ENCODE assay signal across 16 mouse cellular contexts in the genomic region with DNA sequence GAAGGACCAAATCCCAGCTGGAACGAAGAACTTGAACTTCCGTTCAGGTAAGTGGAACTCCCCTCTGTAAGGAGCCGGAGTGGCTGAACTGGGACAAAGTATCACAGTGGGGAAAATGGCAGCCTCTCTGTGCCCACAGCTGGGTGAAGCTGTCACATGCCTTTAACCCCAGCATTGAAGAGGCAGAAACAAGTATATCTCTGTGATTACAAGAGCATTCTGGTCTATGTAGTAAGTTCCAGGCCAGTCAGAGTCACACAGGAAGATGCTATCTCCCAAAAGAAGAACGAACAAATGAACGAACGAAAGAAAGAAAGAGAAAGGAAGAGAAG.
"Had no signal": no experiment of that assay in that cellular context is flagged by ENCODE, and none has a peak within 500 bp of the region (broad histone marks: within the 10 kb centered on the region; RNA-seq: fewer than 3 reads in every experiment).

No protein-coding gene starts in this region.

- H3K27ac ChIP-seq: neural tube, embryonic 13.5 days; neural tube, embryonic 15.5 days; stomach, embryonic 15.5 days; stomach, postnatal 0 days had no signal

- DNase-seq: retina, postnatal 1 day; right cerebral cortex, adult 18-20 months; right cerebral cortex, postnatal 14 days; right cerebral cortex, postnatal 25 days; right cerebral cortex, postnatal 4 days; spleen, adult 18-20 months; thymus, adult 18-20 months; thymus, adult 2 months; thymus, postnatal 14 days; thymus, postnatal 25 days; thymus, postnatal 36 days; thymus, postnatal 4 days had no signal

- H3K9ac ChIP-seq: neural tube, embryonic 13.5 days; neural tube, embryonic 15.5 days; stomach, embryonic 15.5 days had no signal

- H3K27me3 ChIP-seq: neural tube, embryonic 13.5 days; neural tube, embryonic 15.5 days; stomach, embryonic 15.5 days had no signal

- H3K4me1 ChIP-seq: neural tube, embryonic 13.5 days; neural tube, embryonic 15.5 days; stomach, embryonic 15.5 days had no signal

- H3K9me3 ChIP-seq: neural tube, embryonic 13.5 days; neural tube, embryonic 15.5 days; stomach, embryonic 15.5 days had no signal

- H3K4me2 ChIP-seq: neural tube, embryonic 13.5 days; neural tube, embryonic 15.5 days; stomach, embryonic 15.5 days had no signal

- H3K4me3 ChIP-seq: neural tube, embryonic 13.5 days; neural tube, embryonic 15.5 days; stomach, embryonic 15.5 days had no signal
